Mouse (Mus musculus) stomach, postnatal 0 days (tissue): ENCODE data around the gene Tent4a.

Experiments used
- CTCF ChIP-seq: IDR thresholded peaks from 2 replicates; pipeline ENCODE4 v1.5.1; 2016; ENCODE audit warnings: antibody characterized with exemption, low read depth, mild to moderate bottlenecking, moderate library complexity
- EP300 ChIP-seq: optimal IDR thresholded peaks from 2 replicates; pipeline ENCODE3; 2016; ENCODE audit warnings: antibody characterized with exemption

DNA sequence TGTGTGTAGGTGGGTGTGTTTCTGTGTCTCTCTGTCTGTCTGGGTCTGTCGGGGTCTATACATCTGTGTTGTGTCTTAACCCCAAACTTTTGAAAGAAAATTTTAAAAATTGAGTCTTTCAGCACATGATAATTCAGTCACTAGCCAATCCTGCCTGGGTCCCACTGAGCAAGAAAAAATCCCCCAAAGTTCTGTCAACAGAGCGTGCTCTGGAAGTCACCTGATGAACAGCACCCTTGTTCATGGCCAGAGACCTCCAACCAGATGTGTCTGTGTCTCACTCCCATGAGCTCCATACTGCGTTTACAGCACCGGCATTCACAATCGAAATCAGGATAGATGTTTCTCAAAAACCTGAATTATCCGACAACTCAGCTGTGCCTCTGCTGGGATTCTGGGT lies 76.0 kb downstream of the Tent4a start:
- no peak for TF ChIP-seq EP300
- no peak for TF ChIP-seq CTCF
